Mouse (Mus musculus) intestine, postnatal 0 days (tissue): ENCODE results near the gene Bcas3. TPM values are rescaled to one million over a fixed set of nuclear protein-coding genes. Genes with fewer than 3 reads are reported as not detected.
A peak's percentile ranks its signal among the peaks of the same experiment; 100 is the strongest.

Experiments used
- ATAC-seq: fragments of 200-750 bp; cut with Nextera tagmentation; 2 replicates; pipeline ENCODE4 v1.8.0; 2017; ENCODE audit warnings: mild to moderate bottlenecking, moderate TSS enrichment, moderate library complexity
- H3K27ac ChIP-seq: fragments of 300-500 bp; sonication (generic); 2 replicates; pipeline ENCODE4 v1.5.1; 2014; ENCODE audit warnings: mild to moderate bottlenecking, low read depth, low read length, moderate library complexity
- H3K27me3 ChIP-seq: fragments of 300-500 bp; sonication (generic); replicated peaks from 2 replicates; pipeline ENCODE4 v1.6.1; 2014; ENCODE audit warnings: low read length, mixed read lengths; ENCODE audit not compliant: control insufficient read depth, insufficient read depth
- H3K36me3 ChIP-seq: fragments of 300-500 bp; sonication (generic); 2 replicates; pipeline ENCODE4 v1.6.1; 2014; ENCODE audit warnings: mild to moderate bottlenecking, moderate library complexity; ENCODE audit not compliant: control insufficient read depth, insufficient read depth
- H3K4me1 ChIP-seq: fragments of 300-500 bp; sonication (generic); replicated peaks from 2 replicates; pipeline ENCODE4 v1.6.1; 2014; ENCODE audit warnings: antibody characterized with exemption, low read length, mixed read lengths; ENCODE audit not compliant: control insufficient read depth, insufficient read depth
- H3K4me2 ChIP-seq: fragments of 300-500 bp; sonication (generic); replicated peaks from 2 replicates; pipeline ENCODE4 v1.6.1; 2014; ENCODE audit warnings: low read depth, mild to moderate bottlenecking, moderate library complexity
- H3K4me3 ChIP-seq: fragments of 300-500 bp; sonication (generic); 2 replicates; pipeline ENCODE4 v1.5.1; 2014; ENCODE audit warnings: low read depth, low read length
- H3K9ac ChIP-seq: fragments of 300-500 bp; sonication (generic); 2 replicates; pipeline ENCODE4 v1.6.1; 2014; ENCODE audit warnings: mild to moderate bottlenecking, low read depth, low read length
- H3K9me3 ChIP-seq: fragments of 300-500 bp; sonication (generic); 2 replicates; pipeline ENCODE4 v1.6.1; 2016; ENCODE audit warnings: mixed run types; ENCODE audit not compliant: control insufficient read depth
- CTCF ChIP-seq: sonication (generic); IDR thresholded peaks from 2 replicates; pipeline ENCODE4 v1.5.1; 2016; ENCODE audit warnings: low read depth, mild to moderate bottlenecking, control low read depth, antibody characterized with exemption, moderate library complexity
- WGBS: fragments of 180-500 bp; shearing (Covaris S2); extraction: QIAGEN DNeasy Blood & Tissue Kit; methylation state at CpG from one replicate; pipeline ENCODE4 v1.1.7; 2014; 5-methylcytosine and 5-hydroxymethylcytosine counted together
- polyA plus RNA-seq: library from polyadenylated mRNA; unstranded; fragments of >200 nt; fragmentation: Nextera tagmentation; extraction: Ambion mirVana; gene quantifications from 2 replicates; pipeline ENCODE4 v1.2.1, GENCODE M21; 2015

Gene Bcas3
- polyA plus RNA-seq, 1 experiment from 2014 or later, result 17.2 TPM

GRCm38 (mm10) chr11:85626846-85627245, 273.9 kb downstream of the Bcas3 start:
- Histone ChIP-seq H3K9ac (no peak overlapping the region), H3K27me3 (no peaks in the 10 kb centered on the region), H3K36me3 (no peaks in the 10 kb centered on the region), H3K9me3 (no peaks in the 10 kb centered on the region), H3K4me2 (no peak overlapping the region), H3K27ac (no peak overlapping the region), H3K4me1 (no peaks in the 10 kb centered on the region), H3K4me3 (no peak overlapping the region)
- peak; percentile 53 for TF ChIP-seq CTCF
- ATAC-seq, result no peak
- WGBS, result 84% methylated on average over 2 of the region's 2 CpGs

GRCm38 (mm10) chr11:85627405-85627804, 274.4 kb downstream of the Bcas3 start:
- Histone ChIP-seq H3K4me2 (no peak overlapping the region), H3K27ac (no peak overlapping the region), H3K9me3 (no peaks in the 10 kb centered on the region), H3K4me3 (no peak overlapping the region), H3K9ac (no peak overlapping the region), H3K36me3 (no peaks in the 10 kb centered on the region), H3K27me3 (no peaks in the 10 kb centered on the region), H3K4me1 (no peaks in the 10 kb centered on the region)
- WGBS, result 64% methylated on average over 3 of the region's 3 CpGs
- ATAC-seq, result no peak
- TF ChIP-seq CTCF, result no peak

- no peak for ATAC-seq
- H3K4me3 ChIP-seq, result no peak overlapping the region
- no peaks in the 10 kb centered on the region for H3K36me3 ChIP-seq
- no peaks in the 10 kb centered on the region for H3K4me1 ChIP-seq
- no peak overlapping the region for H3K27ac ChIP-seq
- 62% methylated on average over 13 of the region's 13 CpGs for WGBS
- no peaks in the 10 kb centered on the region for H3K9me3 ChIP-seq
- no peaks in the 10 kb centered on the region for H3K27me3 ChIP-seq
- no peak overlapping the region for H3K4me2 ChIP-seq
- TF ChIP-seq CTCF, result no peak
- H3K9ac ChIP-seq, result no peak overlapping the region
These were observed 275.5 kb downstream of the Bcas3 start for GRCm38 (mm10) chr11:85628303-85629063.

- Histone ChIP-seq H3K9me3 (no peaks in the 10 kb centered on the region), H3K9ac (no peak overlapping the region), H3K36me3 (no peaks in the 10 kb centered on the region), H3K4me2 (no peak overlapping the region), H3K4me3 (no peak overlapping the region), H3K4me1 (no peaks in the 10 kb centered on the region), H3K27me3 (no peaks in the 10 kb centered on the region), H3K27ac (no peak overlapping the region)
- no peak for TF ChIP-seq CTCF
- ATAC-seq, result no peak
- WGBS, result 43% methylated on average over 2 of the region's 2 CpGs
These were observed 279.6 kb downstream of the Bcas3 start for GRCm38 (mm10) chr11:85632568-85632981.

- no peaks in the 10 kb centered on the region for H3K27me3 ChIP-seq
- 41% methylated on average over 12 of the region's 12 CpGs for WGBS
- H3K4me3 ChIP-seq, result no peak overlapping the region
- TF ChIP-seq CTCF, result no peak
- no peaks in the 10 kb centered on the region for H3K9me3 ChIP-seq
- H3K9ac ChIP-seq, result no peak overlapping the region
- ATAC-seq, result no peak
- no peaks in the 10 kb centered on the region for H3K4me1 ChIP-seq
- H3K4me2 ChIP-seq, result no peak overlapping the region
- H3K36me3 ChIP-seq, result no peaks in the 10 kb centered on the region
- H3K27ac ChIP-seq, result no peak overlapping the region
These were observed 285.9 kb downstream of the Bcas3 start for GRCm38 (mm10) chr11:85638696-85639495.

- H3K4me1 ChIP-seq, result no peaks in the 10 kb centered on the region
These were observed 287.7 kb downstream of the Bcas3 start for GRCm38 (mm10) chr11:85640659-85641058.

More at GRCm38 (mm10) chr11:85640659-85641058, 287.7 kb downstream of the Bcas3 start:
- 43% methylated on average over 5 of the region's 5 CpGs for WGBS
- Histone ChIP-seq H3K4me3 (no peak overlapping the region), H3K27ac (no peak overlapping the region), H3K9me3 (no peaks in the 10 kb centered on the region), H3K9ac (no peak overlapping the region), H3K4me2 (peak overlapping the region; percentile 21; the same call in 1 of the 2 replicates), H3K27me3 (no peaks in the 10 kb centered on the region), H3K36me3 (no peaks in the 10 kb centered on the region)
- TF ChIP-seq CTCF, result 0 out of 2 replicates have a peak, but pooled peaks have one; percentile 12
- ATAC-seq, result no peak
